Mouse (Mus musculus) lung, adult 2 months (tissue): ENCODE measurements around the gene Lims1.

Experiments used
- CTCF ChIP-seq: fragments of 200-500 bp; IDR thresholded peaks from 2 replicates; pipeline ENCODE4 v1.5.1; 2011; ENCODE audit warnings: mild to moderate bottlenecking, low read length, control low read depth; ENCODE audit not compliant: insufficient read depth
- POLR2A ChIP-seq: fragments of 200-500 bp; IDR thresholded peaks from 2 replicates; pipeline ENCODE4 v1.6.1; 2011; ENCODE audit warnings: low read depth, mild to moderate bottlenecking, control low read depth, low read length, borderline replicate concordance; ENCODE audit errors: extremely low read depth

DNA sequence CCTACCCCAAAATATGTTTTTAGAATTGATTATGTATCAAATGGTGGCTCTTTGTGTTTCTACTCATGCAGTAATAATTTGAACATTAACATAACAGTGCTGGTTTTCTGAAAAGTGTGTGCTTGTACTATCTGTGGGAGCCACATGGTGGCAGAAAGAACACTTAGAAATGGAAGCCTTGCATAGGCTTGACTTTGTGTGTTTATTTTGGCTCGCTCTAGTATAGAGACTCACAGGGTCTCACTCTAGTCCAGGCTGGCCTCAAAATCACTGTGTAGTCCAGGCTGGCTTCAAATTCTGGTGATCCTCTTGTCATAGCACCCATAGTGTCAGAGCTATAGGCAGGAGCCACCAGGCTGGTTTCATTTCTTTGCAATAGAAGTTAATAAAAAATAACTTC, 39.5 kb downstream of the Lims1 start:
- TF ChIP-seq CTCF: no peak
- TF ChIP-seq POLR2A: no peak
